ENCODE assay signal across 18 mouse cellular contexts in the genomic region with DNA sequence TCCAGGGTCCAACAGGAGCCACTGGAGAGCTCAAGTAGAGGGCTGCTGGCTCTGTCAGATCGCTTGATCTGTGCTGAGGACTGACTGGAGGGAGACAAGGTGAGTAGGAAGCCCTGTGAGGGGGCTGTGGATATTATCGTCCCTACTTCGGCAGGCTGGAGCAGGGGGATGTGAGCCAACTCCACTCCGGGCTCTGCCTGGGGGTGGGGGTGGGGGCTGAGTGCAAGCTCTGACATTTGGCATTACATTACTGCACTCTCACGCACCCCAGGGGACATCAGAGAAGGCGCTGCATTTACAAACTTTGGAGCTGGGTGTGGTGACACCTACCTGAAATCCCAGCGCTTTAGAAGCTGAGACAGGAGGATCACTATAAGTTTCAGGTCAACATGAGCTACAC.
"Had no signal": no experiment of that assay in that cellular context is flagged by ENCODE, and none has a peak within 500 bp of the region (broad histone marks: within the 10 kb centered on the region; RNA-seq: fewer than 3 reads in every experiment).

No protein-coding gene starts in this region.

- H3K27ac ChIP-seq: midbrain, embryonic 10.5 days; midbrain, embryonic 12.5 days; neural tube, embryonic 13.5 days; neural tube, embryonic 15.5 days had no signal

- DNase-seq: lung, adult 18-20 months; lung, embryonic 14.5 days; lung, postnatal 10 days; lung, postnatal 4 days; midbrain, embryonic 14.5 days; retina, postnatal 1 day; right cerebral cortex, adult 18-20 months; right cerebral cortex, postnatal 25 days; right cerebral cortex, postnatal 4 days; spleen, adult 18-20 months; thymus, adult 18-20 months; thymus, postnatal 14 days; thymus, postnatal 4 days had no signal

- H3K4me3 ChIP-seq: midbrain, embryonic 12.5 days; myocyte; neural tube, embryonic 15.5 days had no signal
